Mouse (Mus musculus) hindbrain, postnatal 0 days (tissue): Measurements from ENCODE around the gene Pagr1b. TPM values are rescaled to one million over a fixed set of nuclear protein-coding genes. Genes with fewer than 3 reads are reported as not detected.

ENCODE experiments used
- ATAC-seq: fragments of 200-750 bp; cut with Nextera tagmentation; 2 replicates; pipeline ENCODE4 v1.8.0; 2017; ENCODE audit warnings: mild to moderate bottlenecking, moderate TSS enrichment, moderate library complexity
- DNase-seq: peaks from one replicate; pipeline ENCODE4 v3.0.0-alpha.2; 2015; ENCODE audit warnings: low spot score
- H3K27ac ChIP-seq: fragments of 300-500 bp; sonication (generic); 2 replicates; pipeline ENCODE4 v1.5.1; 2014; ENCODE audit warnings: mild to moderate bottlenecking
- H3K27me3 ChIP-seq: fragments of 300-500 bp; sonication (generic); 2 replicates; pipeline ENCODE4 v1.6.1; 2014; ENCODE audit warnings: low read length, mixed read lengths; ENCODE audit not compliant: insufficient read depth
- H3K36me3 ChIP-seq: fragments of 300-500 bp; sonication (generic); 2 replicates; pipeline ENCODE4 v1.6.1; 2014; ENCODE audit warnings: low read length, mixed read lengths; ENCODE audit not compliant: insufficient read depth
- H3K4me1 ChIP-seq: fragments of 300-500 bp; sonication (generic); 2 replicates; pipeline ENCODE4 v1.6.1; 2014; ENCODE audit warnings: antibody characterized with exemption, low read length, mixed read lengths; ENCODE audit not compliant: insufficient read depth
- H3K4me2 ChIP-seq: fragments of 300-500 bp; sonication (generic); 2 replicates; pipeline ENCODE4 v1.6.1; 2014; ENCODE audit warnings: low read depth, mild to moderate bottlenecking, low read length, moderate library complexity, mixed read lengths
- H3K4me3 ChIP-seq: fragments of 300-500 bp; sonication (generic); 2 replicates; pipeline ENCODE4 v1.5.1; 2014; ENCODE audit warnings: low read length
- H3K9ac ChIP-seq: fragments of 300-500 bp; sonication (generic); replicated peaks from 2 replicates; pipeline ENCODE4 v1.6.1; 2014; ENCODE audit warnings: mild to moderate bottlenecking, low read length, moderate library complexity, mixed read lengths
- H3K9me3 ChIP-seq: fragments of 300-500 bp; sonication (generic); 2 replicates; pipeline ENCODE4 v1.6.1; 2016; ENCODE audit warnings: low read length, mixed read lengths
- CTCF ChIP-seq: IDR thresholded peaks from 2 replicates; pipeline ENCODE4 v1.5.1; 2016; ENCODE audit warnings: antibody characterized with exemption, control low read depth, low read depth
- WGBS: fragments of 180-500 bp; shearing (Covaris S2); extraction: QIAGEN DNeasy Blood & Tissue Kit; methylation state at CpG from one replicate; pipeline ENCODE4 v1.1.7; 2014; 5-methylcytosine and 5-hydroxymethylcytosine counted together
- polyA plus RNA-seq: library from polyadenylated mRNA; unstranded; fragments of >200 nt; fragmentation: Nextera tagmentation; extraction: Ambion mirVana; gene quantifications from 2 replicates; pipeline ENCODE4 v1.2.1, GENCODE M21; 2015
- total RNA-seq: library from RNA; depleted of rRNA; stranded (reverse); fragments of >200 nt; gene quantifications from 2 replicates; pipeline ENCODE4 v1.2.3, GENCODE M21; 2014

Pagr1b gene
- total and polyA plus RNA-seq, 2 experiments from 2014 or later: 0.49 to 1.2 TPM

- ATAC-seq (no peak), DNase-seq (no peak)
- 51% methylated on average over 3 of the region's 3 CpGs for WGBS
- H3K27me3 ChIP-seq: no peaks in the 10 kb centered on the region
- peaks cover 42% of the 10 kb centered on the region for H3K36me3 ChIP-seq
- H3K4me2 ChIP-seq: no peak overlapping the region
- H3K9ac ChIP-seq: no peak overlapping the region
- no peak for TF ChIP-seq CTCF
- no peaks in the 10 kb centered on the region for H3K4me1 ChIP-seq
- H3K27ac ChIP-seq: no peak overlapping the region
- no peaks in the 10 kb centered on the region for H3K9me3 ChIP-seq
- no peak overlapping the region for H3K4me3 ChIP-seq
These were observed 50.7 kb downstream of the Pagr1b start for GRCm38 (mm10) chr7:126965568-126965967.

- no peak overlapping the region for H3K27ac ChIP-seq
- 28% methylated on average over 19 of the region's 19 CpGs for WGBS
- H3K4me2 ChIP-seq: no peak overlapping the region
- no peak overlapping the region for H3K4me3 ChIP-seq
- no peak overlapping the region for H3K9ac ChIP-seq
- H3K27me3 ChIP-seq: no peaks in the 10 kb centered on the region
- peak; percentile 25 for DNase-seq
- ATAC-seq: no peak
- H3K4me1 ChIP-seq: no peaks in the 10 kb centered on the region
- peak; percentile 62 for TF ChIP-seq CTCF
- H3K9me3 ChIP-seq: no peaks in the 10 kb centered on the region
- peaks cover 44% of the 10 kb centered on the region for H3K36me3 ChIP-seq
These were observed 52.6 kb downstream of the Pagr1b start for GRCm38 (mm10) chr7:126963548-126964286.

GRCm38 (mm10) chr7:126961965-126962364 lies 54.3 kb downstream of the Pagr1b start:
- no peaks in the 10 kb centered on the region for H3K4me1 ChIP-seq
- H3K9ac ChIP-seq: no peak overlapping the region
- H3K36me3 ChIP-seq: peaks cover 41% of the 10 kb centered on the region
- ATAC-seq (no peak), DNase-seq (no peak)
- H3K4me3 ChIP-seq: no peak overlapping the region
- 89% methylated on average over 4 of the region's 4 CpGs for WGBS
- no peaks in the 10 kb centered on the region for H3K27me3 ChIP-seq
- H3K27ac ChIP-seq: no peak overlapping the region
- no peaks in the 10 kb centered on the region for H3K9me3 ChIP-seq
- H3K4me2 ChIP-seq: no peak overlapping the region
- no peak for TF ChIP-seq CTCF

DNA sequence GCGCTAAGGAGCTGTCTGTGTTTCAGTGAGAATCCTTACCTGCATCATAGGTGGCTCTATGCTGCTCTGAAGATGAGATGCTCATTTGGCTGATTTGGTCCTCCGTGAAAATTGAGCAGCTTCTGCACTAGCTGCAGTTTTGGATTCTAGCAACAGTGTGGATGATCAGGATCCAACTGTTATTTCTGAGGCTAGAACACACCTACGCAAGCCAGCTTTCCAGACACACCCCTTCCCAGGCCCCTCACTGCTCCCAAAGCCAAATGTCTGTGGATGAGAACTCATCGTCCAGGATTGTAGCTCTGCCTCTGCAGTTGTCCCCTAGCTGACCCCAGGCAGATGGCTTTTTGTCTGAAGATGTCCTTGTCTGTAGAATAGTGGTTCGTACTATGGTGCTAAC lies 55.2 kb downstream of the Pagr1b start:
- no peak overlapping the region for H3K9ac ChIP-seq
- no peaks in the 10 kb centered on the region for H3K4me1 ChIP-seq
- ATAC-seq (no peak), DNase-seq (no peak)
- H3K27me3 ChIP-seq: no peaks in the 10 kb centered on the region
- no peak overlapping the region for H3K27ac ChIP-seq
- no peak for TF ChIP-seq CTCF
- H3K4me3 ChIP-seq: no peak overlapping the region
- H3K9me3 ChIP-seq: no peaks in the 10 kb centered on the region
- 84% methylated on average over 5 of the region's 5 CpGs for WGBS
- peaks cover 45% of the 10 kb centered on the region for H3K36me3 ChIP-seq
- no peak overlapping the region for H3K4me2 ChIP-seq

DNA sequence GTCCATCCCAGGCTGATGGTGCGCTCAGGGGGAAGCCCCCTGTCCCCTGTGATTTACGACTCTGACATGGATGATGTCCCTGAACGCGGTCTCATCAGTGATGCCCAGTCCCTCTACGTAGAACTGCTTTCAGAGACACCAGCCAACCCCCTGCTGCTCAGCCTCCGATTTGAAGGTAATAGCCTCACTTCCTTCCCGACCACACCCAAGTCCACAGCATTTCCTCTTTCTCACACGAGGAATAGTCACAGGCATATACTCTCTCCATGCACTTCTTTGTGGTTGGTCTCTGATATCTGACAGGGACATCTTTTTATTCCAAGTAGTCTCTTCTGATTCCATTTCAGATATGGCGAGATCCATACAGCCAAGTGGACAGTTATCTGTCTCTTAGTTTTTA lies 56.5 kb downstream of the Pagr1b start:
- Histone ChIP-seq H3K9ac (no peak overlapping the region), H3K9me3 (no peaks in the 10 kb centered on the region), H3K36me3 (peaks cover 50% of the 10 kb centered on the region), H3K4me1 (no peaks in the 10 kb centered on the region), H3K27me3 (no peaks in the 10 kb centered on the region), H3K4me3 (no peak overlapping the region), H3K4me2 (no peak overlapping the region), H3K27ac (no peak overlapping the region)
- ATAC-seq (no peak), DNase-seq (no peak)
- 53% methylated on average over 9 of the region's 9 CpGs for WGBS
- TF ChIP-seq CTCF: no peak

DNA sequence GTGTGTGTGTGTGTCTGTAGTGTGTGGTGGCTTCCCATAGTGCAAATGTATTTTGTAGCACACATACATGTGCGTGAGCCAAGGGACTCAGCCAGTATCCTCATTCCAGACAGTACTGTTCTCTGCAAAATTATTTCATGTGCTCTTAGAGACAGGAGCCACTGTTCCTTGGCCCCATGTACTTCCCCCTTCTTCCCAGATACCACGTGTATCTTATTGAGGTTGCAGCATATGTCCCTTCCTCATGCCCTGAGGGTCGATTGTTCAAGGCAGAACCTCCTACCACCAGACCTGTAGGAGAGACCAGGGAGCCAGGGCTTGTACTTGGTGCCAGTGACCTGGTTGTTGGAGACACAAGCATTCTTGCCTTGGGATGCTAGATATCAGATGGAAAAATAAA lies 61.2 kb downstream of the Pagr1b start:
- ATAC-seq: no peak
- Histone ChIP-seq H3K36me3 (peaks cover 25% of the 10 kb centered on the region), H3K9me3 (no peaks in the 10 kb centered on the region), H3K4me3 (no peak overlapping the region), H3K27ac (no peak overlapping the region), H3K4me2 (no peak overlapping the region), H3K4me1 (peaks cover 5% of the 10 kb centered on the region; the same call in 1 of the 2 replicates), H3K27me3 (no peaks in the 10 kb centered on the region), H3K9ac (no peak overlapping the region)
- DNase-seq: no peak
- TF ChIP-seq CTCF: no peak
- 66% methylated on average over 3 of the region's 3 CpGs for WGBS

DNA sequence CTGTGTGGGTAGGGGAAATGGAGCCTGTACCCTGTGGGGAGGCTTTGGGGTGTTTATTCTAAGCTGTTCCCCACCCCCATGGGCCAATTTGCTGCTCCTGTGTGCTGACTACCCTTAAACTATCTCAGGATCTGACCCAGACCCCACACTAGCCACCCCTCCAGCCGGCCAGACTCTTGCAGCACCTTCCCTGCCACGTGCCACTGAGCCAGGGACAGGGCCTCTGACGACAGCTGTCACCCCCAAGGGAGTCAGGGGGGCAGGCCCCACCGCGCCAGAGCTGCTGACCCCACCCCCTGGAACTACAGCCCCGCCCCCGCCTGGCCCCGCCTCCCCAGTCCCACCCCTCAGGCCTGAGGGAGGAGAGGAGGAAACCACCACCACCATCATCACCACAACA lies 63.6 kb downstream of the Pagr1b start:
- Histone ChIP-seq H3K27ac (no peak overlapping the region), H3K9me3 (no peaks in the 10 kb centered on the region), H3K9ac (peak overlapping the region; percentile 56; the same call in 1 of the 2 replicates), H3K4me1 (peaks cover 14% of the 10 kb centered on the region), H3K4me3 (peak overlapping the region; percentile 52), H3K27me3 (no peaks in the 10 kb centered on the region), H3K4me2 (peak overlapping the region; percentile 88), H3K36me3 (peaks cover 10% of the 10 kb centered on the region; the same call in 1 of the 2 replicates)
- TF ChIP-seq CTCF: no peak
- 0% methylated on average over 7 of the region's 8 CpGs for WGBS
- no peak for ATAC-seq
- no peak for DNase-seq
